Mouse (Mus musculus): ENCODE measurements around the gene Eprs.

Gene Eprs

GRCm38 (mm10) chr1:185358211-185358610 is 4.6 kb upstream of the Eprs start:
- no peak for DNase-seq (ENCODE audit: low read depth, low spot score)

GRCm38 (mm10) chr1:185363526-185364182 is 810 bp downstream of the Eprs start:
- DNase-seq (ENCODE audit: low read depth, low spot score) = peak; percentile 74

- DNase-seq (ENCODE audit: low read depth, low spot score) = no peak
Measured at GRCm38 (mm10) chr1:185364183-185364540, 1.3 kb downstream of the Eprs start.

GRCm38 (mm10) chr1:185367383-185367782 is 4.5 kb downstream of the Eprs start:
- DNase-seq (ENCODE audit: low read depth, low spot score) = peak; percentile 68

GRCm38 (mm10) chr1:185369979-185370378 is 7.1 kb downstream of the Eprs start:
- DNase-seq (ENCODE audit: low read depth, low spot score) = no peak

GRCm38 (mm10) chr1:185376390-185376789 is 13.5 kb downstream of the Eprs start:
- no peak for DNase-seq (ENCODE audit: low read depth, low spot score)

GRCm38 (mm10) chr1:185377429-185377828 is 14.6 kb downstream of the Eprs start:
- DNase-seq (ENCODE audit: low read depth, low spot score) = no peak

- DNase-seq (ENCODE audit: low read depth, low spot score) = no peak
Measured at GRCm38 (mm10) chr1:185401615-185402014, 38.8 kb downstream of the Eprs start.

- no peak for DNase-seq (ENCODE audit: low read depth, low spot score)
Measured at GRCm38 (mm10) chr1:185404021-185404420, 41.2 kb downstream of the Eprs start.

GRCm38 (mm10) chr1:185405921-185406320 is 43.1 kb downstream of the Eprs start:
- DNase-seq (ENCODE audit: low read depth, low spot score) = no peak

- DNase-seq (ENCODE audit: low read depth, low spot score) = no peak
Measured at GRCm38 (mm10) chr1:185409831-185410230, 47.0 kb downstream of the Eprs start.

GRCm38 (mm10) chr1:185418011-185418410 is 55.2 kb downstream of the Eprs start:
- DNase-seq (ENCODE audit: low read depth, low spot score) = no peak

- no peak for DNase-seq (ENCODE audit: low read depth, low spot score)
Measured at GRCm38 (mm10) chr1:185419805-185420204, 57.0 kb downstream of the Eprs start.

GRCm38 (mm10) chr1:185420776-185421175 is 57.9 kb downstream of the Eprs start:
- DNase-seq (ENCODE audit: low read depth, low spot score) = no peak

- no peak for DNase-seq (ENCODE audit: low read depth, low spot score)
Measured at GRCm38 (mm10) chr1:185426583-185426982, 63.7 kb downstream of the Eprs start.

GRCm38 (mm10) chr1:185430488-185430887 is 67.6 kb downstream of the Eprs start:
- no peak for DNase-seq (ENCODE audit: low read depth, low spot score)

GRCm38 (mm10) chr1:185431245-185431997 is 68.6 kb downstream of the Eprs start:
- DNase-seq (ENCODE audit: low read depth, low spot score) = no peak

- no peak for DNase-seq (ENCODE audit: low read depth, low spot score)
Measured at GRCm38 (mm10) chr1:185431998-185432317, 69.1 kb downstream of the Eprs start.

GRCm38 (mm10) chr1:185433112-185433511 is 70.3 kb downstream of the Eprs start:
- DNase-seq (ENCODE audit: low read depth, low spot score) = no peak

- no peak for DNase-seq (ENCODE audit: low read depth, low spot score)
Measured at GRCm38 (mm10) chr1:185438841-185439580, 76.2 kb downstream of the Eprs start.

GRCm38 (mm10) chr1:185441703-185442472 is 79.0 kb downstream of the Eprs start:
- no peak for DNase-seq (ENCODE audit: low read depth, low spot score)

GRCm38 (mm10) chr1:185448936-185449335 is 86.1 kb downstream of the Eprs start:
- DNase-seq (ENCODE audit: low read depth, low spot score) = no peak
